Mouse (Mus musculus): Measurements from ENCODE around the gene Pak2.
A peak's percentile ranks its signal among the peaks of the same experiment; 100 is the strongest.
"Not testable (repeated sequence)": the region's sequence is repeated elsewhere in the genome, so short reads cannot be mapped to it uniquely, and the experiment has no call there.

Gene Pak2

DNA sequence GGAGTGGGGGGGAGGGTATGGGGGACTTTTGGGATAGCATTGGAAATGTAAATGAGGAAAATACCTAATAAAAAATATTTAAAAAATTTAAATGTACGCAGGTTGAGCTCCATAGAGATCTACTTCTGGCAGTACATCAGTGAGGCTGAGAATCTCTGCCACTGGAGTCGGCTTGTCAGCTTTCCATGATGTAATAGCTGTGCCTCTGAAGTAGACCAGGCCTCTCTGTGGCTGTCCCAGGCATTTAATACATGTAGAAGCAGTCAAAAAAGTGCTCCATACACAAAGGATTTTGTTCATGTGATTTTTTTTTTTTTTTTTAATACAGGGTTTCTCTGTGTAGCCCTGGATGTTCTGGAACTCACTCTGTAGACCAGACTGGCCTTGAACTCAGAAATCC, 18.6 kb upstream of the Pak2 start:
- DNase-seq (ENCODE audit: low read depth, low spot score), result not testable (repeated sequence)

- DNase-seq (ENCODE audit: low read depth, low spot score), result peak; percentile 64
Measured at GRCm38 (mm10) chr16:32091466-32091865, 12.3 kb upstream of the Pak2 start.

GRCm38 (mm10) chr16:32087629-32088443, 8.7 kb upstream of the Pak2 start:
- no peak for DNase-seq (ENCODE audit: low read depth, low spot score)

DNA sequence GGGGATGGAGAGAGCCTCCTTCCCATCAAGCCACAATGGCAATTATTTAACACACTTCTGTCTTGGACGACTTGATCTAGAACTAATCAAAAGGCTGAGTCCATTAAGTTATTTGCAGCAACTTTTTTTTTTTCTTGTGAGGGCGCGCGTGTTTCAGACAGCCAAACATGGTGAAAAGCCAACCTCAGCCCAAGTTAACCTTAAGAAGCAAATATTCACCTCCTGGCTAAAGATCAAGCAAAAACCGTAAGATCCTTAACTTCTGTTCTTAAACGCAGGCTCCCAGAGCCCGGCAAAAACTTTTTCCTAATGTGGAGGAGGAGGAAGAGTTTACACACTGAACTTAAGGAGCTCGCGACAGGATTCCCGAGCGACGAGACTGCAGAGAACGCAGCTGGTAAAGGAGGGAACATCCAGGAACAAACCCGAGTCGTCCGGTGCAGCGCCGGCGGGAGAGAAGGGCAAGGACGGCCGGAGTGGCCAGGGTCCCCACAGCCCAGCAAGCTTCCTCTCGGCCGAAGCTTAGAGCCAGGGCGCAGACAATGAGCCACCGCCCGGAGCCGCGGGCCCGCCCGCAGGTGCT, 643 bp downstream of the Pak2 start:
- peak; percentile 79 for DNase-seq (ENCODE audit: low read depth, low spot score)

DNA sequence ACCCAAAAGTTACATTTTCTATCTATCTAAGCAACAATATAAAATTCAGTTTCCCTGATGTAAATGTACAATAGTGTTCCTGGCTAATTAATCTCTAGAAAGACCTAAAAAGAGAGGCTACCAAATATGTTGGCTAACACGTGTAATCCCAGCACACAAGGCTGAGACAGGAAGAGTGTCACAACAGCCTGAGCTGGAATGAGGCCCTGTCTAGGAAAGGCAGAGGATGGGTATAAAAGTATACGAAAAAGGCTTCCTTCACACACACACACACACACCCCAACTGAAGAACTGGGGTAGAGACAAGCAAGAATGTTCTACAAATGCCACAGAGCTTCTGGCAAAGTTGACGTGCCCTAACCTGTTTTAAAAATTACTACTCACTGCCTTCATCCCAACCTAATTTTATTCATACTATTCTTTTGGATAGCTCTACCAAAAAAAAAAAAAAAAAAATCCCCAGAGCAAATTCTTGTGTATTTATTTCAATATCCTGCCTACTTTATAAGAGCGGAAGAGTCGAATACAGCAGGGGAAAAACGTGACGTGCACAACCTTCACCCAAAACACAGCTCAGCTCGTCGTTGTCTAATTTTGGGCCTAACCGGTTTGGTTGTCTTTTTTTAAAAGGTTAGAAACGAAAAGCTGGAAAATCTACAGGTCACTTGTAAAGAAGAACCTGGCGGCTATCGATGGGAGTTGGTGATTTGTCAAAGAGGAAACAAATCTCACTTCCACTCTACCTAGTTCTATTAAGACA, 1.3 kb downstream of the Pak2 start:
- no peak for DNase-seq (ENCODE audit: low read depth, low spot score)

DNA sequence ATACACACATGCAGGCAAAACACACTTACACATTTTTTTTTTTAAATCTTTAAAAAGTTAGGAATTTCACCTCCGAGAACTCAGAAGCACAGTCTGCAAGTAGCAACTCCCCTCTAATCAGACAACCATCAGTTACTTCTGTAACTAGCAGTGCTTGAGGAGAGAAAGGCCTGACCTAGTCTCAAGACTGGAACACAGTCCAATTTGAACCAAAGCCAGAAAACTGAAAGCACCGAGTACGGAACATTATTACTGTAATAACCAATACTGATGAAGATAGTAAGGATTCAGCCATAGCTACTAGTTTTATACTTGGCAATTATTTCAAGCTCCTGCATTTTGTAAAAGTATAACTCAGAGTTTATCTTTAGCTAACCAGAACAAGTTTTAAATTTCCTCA, 2.7 kb downstream of the Pak2 start:
- no peak for DNase-seq (ENCODE audit: low read depth, low spot score)

DNA sequence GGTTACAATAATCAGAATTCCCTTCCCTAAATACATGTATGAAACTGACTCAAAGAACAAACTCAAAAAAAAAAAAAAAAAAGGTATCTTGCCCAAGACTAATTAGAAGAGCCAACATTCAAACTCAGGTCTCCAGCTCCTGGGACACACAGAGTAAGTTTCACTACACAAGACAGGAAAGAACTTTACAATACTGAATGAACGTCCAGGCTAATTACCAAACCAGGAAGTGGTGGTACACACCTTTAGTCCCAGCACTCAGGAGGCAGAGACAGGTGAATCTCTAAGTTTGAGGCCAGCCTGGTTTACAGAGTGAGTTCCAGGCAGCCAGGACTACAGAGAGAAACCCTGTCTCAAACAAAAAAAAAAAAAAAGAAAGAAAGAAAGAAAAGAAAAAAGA, 3.4 kb downstream of the Pak2 start:
- no peak for DNase-seq (ENCODE audit: low read depth, low spot score)

DNA sequence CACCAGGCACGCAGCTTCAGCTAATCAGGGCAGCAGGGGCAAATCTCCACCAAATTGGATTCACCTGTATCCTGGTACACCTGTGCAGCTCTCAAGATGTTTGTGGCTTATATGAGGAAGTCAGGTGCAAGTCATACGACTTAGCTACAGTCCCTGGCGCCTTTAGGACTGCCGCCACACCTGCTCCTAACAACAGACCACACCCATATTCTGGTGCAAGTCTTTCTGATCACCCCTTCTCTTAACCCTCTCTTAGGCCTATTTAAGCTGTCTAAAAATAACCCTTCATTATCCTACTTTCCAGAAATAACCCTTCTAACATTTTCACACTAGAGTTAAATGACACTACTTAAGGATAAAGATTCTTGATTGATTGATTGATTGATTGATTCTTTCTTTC, 9.1 kb downstream of the Pak2 start:
- DNase-seq (ENCODE audit: low read depth, low spot score), result not testable (repeated sequence)

- peak; percentile 36 for DNase-seq (ENCODE audit: low read depth, low spot score)
Measured at GRCm38 (mm10) chr16:32068389-32069300, 10.5 kb downstream of the Pak2 start.

DNA sequence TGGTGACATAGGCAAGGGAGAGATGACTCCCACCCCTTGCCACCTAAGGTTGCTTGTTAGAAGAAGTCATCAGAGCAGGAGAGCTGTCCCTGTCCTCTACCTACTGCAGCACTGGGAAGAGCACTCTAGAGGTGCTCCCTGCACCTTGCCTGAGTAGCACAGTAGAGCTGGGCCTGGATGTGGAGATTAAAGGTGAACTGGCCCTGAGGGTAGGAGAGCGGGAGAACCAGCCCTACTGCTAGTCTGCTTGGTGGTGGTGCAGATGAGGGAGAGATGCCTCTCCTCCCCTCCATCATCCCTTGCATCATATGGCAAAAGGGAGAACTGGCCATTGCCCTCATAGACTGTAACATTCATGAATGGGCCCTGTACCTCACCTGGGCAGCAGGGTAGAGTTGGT, 12.2 kb downstream of the Pak2 start:
- no peak for DNase-seq (ENCODE audit: low read depth, low spot score)

- no peak for DNase-seq (ENCODE audit: low read depth, low spot score)
Measured at GRCm38 (mm10) chr16:32063900-32064299, 15.2 kb downstream of the Pak2 start.

- DNase-seq (ENCODE audit: low read depth, low spot score), result no peak
Measured at GRCm38 (mm10) chr16:32062226-32062625, 16.9 kb downstream of the Pak2 start.

- DNase-seq (ENCODE audit: low read depth, low spot score), result no peak
Measured at GRCm38 (mm10) chr16:32059840-32060523, 19.2 kb downstream of the Pak2 start.

- DNase-seq (ENCODE audit: low read depth, low spot score), result no peak
Measured at GRCm38 (mm10) chr16:32058817-32059216, 20.3 kb downstream of the Pak2 start.

DNA sequence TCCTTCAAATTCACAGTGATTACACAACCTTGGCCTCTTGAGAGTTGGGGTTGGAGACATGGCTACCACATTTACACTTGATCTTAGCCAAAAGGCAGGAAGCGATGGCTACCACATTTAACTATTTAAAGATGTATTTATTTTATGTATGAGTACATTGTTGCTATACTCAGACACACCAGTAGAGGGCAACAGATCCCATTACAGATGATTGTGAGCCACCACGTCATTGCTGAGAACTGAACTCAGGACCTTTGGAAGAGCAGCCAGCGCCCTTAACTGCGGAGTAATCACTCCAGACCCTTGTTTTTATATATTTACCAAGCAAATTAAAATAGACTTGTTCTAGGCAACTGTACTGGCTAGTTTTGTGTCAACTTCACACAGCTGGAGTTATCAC, 36.8 kb downstream of the Pak2 start:
- DNase-seq (ENCODE audit: low read depth, low spot score), result peak; percentile 21

DNA sequence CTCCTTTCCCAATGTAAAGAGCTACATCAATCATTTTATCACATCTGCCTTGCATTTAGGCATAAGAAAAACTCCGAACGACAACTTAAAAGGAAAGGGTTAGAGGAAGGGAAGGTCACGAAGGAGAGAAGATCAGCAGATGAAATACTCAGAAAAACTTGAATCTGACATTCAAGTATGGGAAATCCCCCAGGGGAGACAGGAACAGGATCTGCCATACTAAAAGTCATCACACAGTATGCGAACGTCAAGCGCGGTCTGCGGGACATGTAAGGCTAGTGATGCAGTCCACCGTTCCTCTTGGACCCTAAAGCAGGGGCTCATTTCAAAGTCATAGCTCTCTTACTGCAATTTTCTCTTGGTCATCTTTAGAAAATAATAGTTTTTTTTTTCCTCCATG, 59.5 kb downstream of the Pak2 start:
- DNase-seq (ENCODE audit: low read depth, low spot score), result no peak

DNA sequence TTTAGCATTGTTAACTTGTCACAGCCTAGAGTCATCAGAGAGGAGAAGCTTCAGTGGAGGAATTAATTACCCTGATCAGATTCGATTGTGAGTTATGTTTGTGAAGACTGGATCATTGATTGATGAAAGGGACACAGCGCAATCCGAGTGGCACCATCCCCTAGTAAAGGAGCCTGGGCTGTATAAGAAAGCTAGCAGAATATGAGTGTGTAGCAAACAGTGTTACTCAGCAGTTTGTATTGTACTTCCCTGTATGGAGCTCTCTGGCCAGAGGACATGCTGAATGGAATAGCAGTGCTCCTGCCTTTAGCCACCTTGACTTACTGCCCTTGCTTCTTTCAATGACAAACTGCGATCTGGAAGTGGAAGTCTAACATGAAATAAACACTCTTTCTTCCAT, 68.8 kb downstream of the Pak2 start:
- DNase-seq (ENCODE audit: low read depth, low spot score), result no peak

GRCm38 (mm10) chr16:32009913-32010312, 69.2 kb downstream of the Pak2 start:
- peak; percentile 31 for DNase-seq (ENCODE audit: low read depth, low spot score)

- no peak for DNase-seq (ENCODE audit: low read depth, low spot score)
Measured at GRCm38 (mm10) chr16:32008529-32009293, 70.4 kb downstream of the Pak2 start.

- no peak for DNase-seq (ENCODE audit: low read depth, low spot score)
Measured at GRCm38 (mm10) chr16:32004731-32005130, 74.4 kb downstream of the Pak2 start.
